Comparison of ENCODE assay signal across 8 mouse cellular contexts in genomic region chr2:29053802-29054544, GRCm38 (mm10). TPM values are rescaled to one million over a fixed set of nuclear protein-coding genes. Genes with fewer than 3 reads are reported as not detected.
DNase-seq lines count a peak whose midpoint lies in the region; ATAC-seq and TF ChIP-seq lines count a peak whose summit lies in the region.

No protein-coding gene starts in this region.

- no peak for TF ChIP-seq EP300 in MEL (IDR thresholded peaks at IDR 0.05; ENCODE audit: low read depth in 1 of 2, low read length in 2 of 2)

- H3K4me1 ChIP-seq in MEL (ENCODE audit: control insufficient read depth in 1 of 2, insufficient read depth in 2 of 2, low read length in 2 of 2) = peaks cover 0 to 8% of the 10 kb centered on the region in 2 experiments; a peak in 2 of 4 replicates
- peaks cover 7% of the 10 kb centered on the region for H3K4me1 ChIP-seq in forebrain, embryonic 11.5 days (replicated peaks; ENCODE audit: control insufficient read depth, insufficient read depth, low read length)
- H3K4me1 ChIP-seq in hindbrain, embryonic 11.5 days (replicated peaks; ENCODE audit: control insufficient read depth, insufficient read depth, low read length) = no peaks in the 10 kb centered on the region

- H3K9me3 ChIP-seq in MEL (replicated peaks; ENCODE audit: insufficient read depth, low read length) = no peaks in the 10 kb centered on the region
- no peaks in the 10 kb centered on the region for H3K9me3 ChIP-seq in forebrain, embryonic 11.5 days (ENCODE audit: control insufficient read depth, low read length)
- H3K9me3 ChIP-seq in hindbrain, embryonic 11.5 days (ENCODE audit: control insufficient read depth, low read length) = no peaks in the 10 kb centered on the region

- H3K4me2 ChIP-seq in forebrain, embryonic 11.5 days (ENCODE audit: low read depth, low read length, severe bottlenecking) = peak overlapping the region; percentile 83
- H3K4me2 ChIP-seq in hindbrain, embryonic 11.5 days (replicated peaks; ENCODE audit: low read depth, low read length) = peak overlapping the region; percentile 82; the same call in 1 of the 2 replicates

- H3K27ac ChIP-seq in MEL (ENCODE audit: control insufficient read depth, low read depth, low read length) = no peak overlapping the region
- no peak overlapping the region for H3K27ac ChIP-seq in forebrain, embryonic 11.5 days (ENCODE audit: low read depth, low read length)
- H3K27ac ChIP-seq in hindbrain, embryonic 11.5 days (ENCODE audit: low read depth, low read length) = no peak overlapping the region

- peak; percentile 80 for TF ChIP-seq RAD21 in MEL (IDR thresholded peaks at IDR 0.05; ENCODE audit: low read depth, low read length)

- no peak for TF ChIP-seq POLR2A in MEL (IDR thresholded peaks at IDR 0.05; ENCODE audit: control insufficient read depth in 1 of 2, insufficient read depth in 1 of 2, low read depth in 1 of 2, low read length in 2 of 2, poor library complexity in 1 of 2)

- H3K79me2 ChIP-seq in MEL (ENCODE audit: control insufficient read depth, insufficient read depth, low read length, poor library complexity) = no peaks in the 10 kb centered on the region; the same call in 1 of the 2 replicates

- no peaks in the 10 kb centered on the region for H3K27me3 ChIP-seq in MEL (ENCODE audit: control insufficient read depth in 1 of 2, insufficient read depth in 2 of 2, low read length in 2 of 2)
- H3K27me3 ChIP-seq in forebrain, embryonic 11.5 days (ENCODE audit: control insufficient read depth, insufficient read depth, low read length) = peaks cover 25% of the 10 kb centered on the region
- peaks cover 15% of the 10 kb centered on the region for H3K27me3 ChIP-seq in hindbrain, embryonic 11.5 days (ENCODE audit: control insufficient read depth, insufficient read depth, low read length)

- peak overlapping the region; percentile 77 for H3K9ac ChIP-seq in MEL (ENCODE audit: control insufficient read depth, low read depth, low read length, poor library complexity, severe bottlenecking)
- H3K9ac ChIP-seq in forebrain, embryonic 11.5 days (ENCODE audit: low read length) = 0 out of 2 replicates have a peak overlapping the region, but pooled peaks have one; percentile 72
- H3K9ac ChIP-seq in hindbrain, embryonic 11.5 days (ENCODE audit: low read depth, low read length) = no peak overlapping the region

- peak overlapping the region; percentile 59 to 67 for H3K4me3 ChIP-seq in MEL (ENCODE audit: control insufficient read depth in 1 of 2, insufficient read depth in 1 of 2, low read depth in 2 of 2, low read length in 2 of 2)
- H3K4me3 ChIP-seq in forebrain, embryonic 11.5 days (ENCODE audit: low read depth, low read length) = peak overlapping the region; percentile 39; the same call in 1 of the 2 replicates
- no peak overlapping the region for H3K4me3 ChIP-seq in hindbrain, embryonic 11.5 days (ENCODE audit: low read depth, low read length)

- 4% methylated on average over 20 of the region's 20 CpGs for WGBS in forebrain, embryonic 11.5 days
- WGBS in hindbrain, embryonic 11.5 days = 5% methylated on average over 20 of the region's 20 CpGs

- peaks cover 0 to 4% of the 10 kb centered on the region in 2 experiments; a peak in 2 of 4 replicates for H3K36me3 ChIP-seq in MEL (ENCODE audit: control insufficient read depth in 1 of 2, insufficient read depth in 2 of 2, low read length in 2 of 2)
- H3K36me3 ChIP-seq in forebrain, embryonic 11.5 days (ENCODE audit: control insufficient read depth, insufficient read depth, low read length) = no peaks in the 10 kb centered on the region
- H3K36me3 ChIP-seq in hindbrain, embryonic 11.5 days (ENCODE audit: control insufficient read depth, insufficient read depth, low read length) = no peaks in the 10 kb centered on the region

- peak; percentile 88 for DNase-seq in MEL (ENCODE audit: low read depth, low spot score)
- peak; percentile 76 for DNase-seq in c-Kit-positive CD71-negative TER-119-negative erythroid progenitor cells, embryonic 14.5 days (ENCODE audit: low read depth)
- peak; percentile 80 for DNase-seq in forebrain, embryonic 11.5 days (ENCODE audit: low spot score)
- DNase-seq in hindbrain, embryonic 11.5 days (ENCODE audit: low spot score) = peak; percentile 84
- DNase-seq in left cerebral cortex, adult 11 months (ENCODE audit: low spot score) = peak; percentile 55
- DNase-seq in lung, postnatal 36 days = peak; percentile 76
- DNase-seq in right cerebral cortex, adult 18-20 months = peak; percentile 49
- DNase-seq in thymus, postnatal 4 days = peak; percentile 75

- no peak for ATAC-seq in forebrain, embryonic 11.5 days (replicated peaks; ENCODE audit: low FRiP score)
- no peak for ATAC-seq in hindbrain, embryonic 11.5 days (ENCODE audit: low FRiP score)

- TF ChIP-seq CTCF in MEL (IDR thresholded peaks at IDR 0.05 in 2 of 3, conservative IDR thresholded peaks at IDR 0.05 in 1 of 3; ENCODE audit: control insufficient read depth in 1 of 3, insufficient read depth in 1 of 3, low read depth in 2 of 3, low read length in 3 of 3, poor library complexity in 1 of 3, severe bottlenecking in 1 of 3) = peak; percentile 60 to 88 (median 60)

TF ChIP-seq in MEL, 35 proteins besides CTCF, POLR2A, EP300 and RAD21:
- TF ChIP-seq TCF12 (IDR thresholded peaks at IDR 0.05; ENCODE audit: low read depth, low read length) (no peak), MAX (IDR thresholded peaks at IDR 0.05; ENCODE audit: low read length) (peak; percentile 12; the same call in 1 of the 2 replicates), MXI1 (IDR thresholded peaks at IDR 0.05; ENCODE audit: low read depth, low read length) (peak; percentile 93), SMC3 (IDR thresholded peaks at IDR 0.05; ENCODE audit: low read depth, low read length) (peak; percentile 56), ZC3H11A (IDR thresholded peaks at IDR 0.05; ENCODE audit: low read depth, low read length) (peak; percentile 47), MAZ (IDR thresholded peaks at IDR 0.05; ENCODE audit: low read depth, low read length) (no peak), SIN3A (IDR thresholded peaks at IDR 0.05; ENCODE audit: low read length) (peak; percentile 81), CHD1 (IDR thresholded peaks at IDR 0.05; ENCODE audit: low read depth, low read length) (no peak), E2F4 (IDR thresholded peaks at IDR 0.05; ENCODE audit: borderline replicate concordance, low read depth, low read length) (no peak)

RNA-seq across cellular contexts. Expression of gene Cfap77, which starts 0.9 kb away (rescaled TPM):
- total RNA-seq in MEL (2012; rRNA removed) = 0.95 and 1.1 TPM in 2 replicates
- polyA plus RNA-seq in MEL (2012; ENCODE audit: insufficient read depth in 1 of 2, insufficient read length in 2 of 2, low read depth in 1 of 2, low replicate concordance in 2 of 2, missing spikeins in 1 of 2) = 1 to 10 TPM in 1 of 2 experiments, not detected in 1; 2.4 TPM
- 0.55 and 0.75 TPM in 2 replicates for polyA plus RNA-seq in forebrain, embryonic 11.5 days (2014; fragmentation: Nextera tagmentation; extraction: Ambion mirVana)
- polyA plus RNA-seq in hindbrain, embryonic 11.5 days (2014; fragmentation: Nextera tagmentation; extraction: Ambion mirVana) = 0.51 and 0.75 TPM in 2 replicates

RNA-seq across cellular contexts. Expression of gene Ttf1, which starts 6.1 kb away (rescaled TPM):
- total RNA-seq in MEL (2012; rRNA removed) = 12.7 and 13.5 TPM in 2 replicates
- polyA plus RNA-seq in MEL (2012; ENCODE audit: insufficient read depth in 1 of 2, insufficient read length in 2 of 2, low read depth in 1 of 2, low replicate concordance in 2 of 2, missing spikeins in 1 of 2) = 10 to 100 TPM in 1 of 2 experiments, not detected in 1; 15.6 TPM
- polyA plus RNA-seq in forebrain, embryonic 11.5 days (2014; fragmentation: Nextera tagmentation; extraction: Ambion mirVana) = 13.6 and 14.7 TPM in 2 replicates
- 11.2 and 11.6 TPM in 2 replicates for polyA plus RNA-seq in hindbrain, embryonic 11.5 days (2014; fragmentation: Nextera tagmentation; extraction: Ambion mirVana)
